Mouse (Mus musculus) liver, embryonic 12.5 days (tissue): ENCODE results near the gene Fam57b. TPM values are rescaled to one million over a fixed set of nuclear protein-coding genes. Genes with fewer than 3 reads are reported as not detected.

ENCODE experiments used
- ATAC-seq: fragments of 200-750 bp; cut with Nextera tagmentation; 2 replicates; pipeline ENCODE4 v1.8.0; 2017; ENCODE audit warnings: moderate number of reproducible peaks, mild to moderate bottlenecking, moderate library complexity
- H3K27ac ChIP-seq: fragments of 300-500 bp; sonication (generic); 2 replicates; pipeline ENCODE4 v1.5.1; 2016; ENCODE audit warnings: mild to moderate bottlenecking
- H3K27me3 ChIP-seq: fragments of 300-500 bp; sonication (generic); replicated peaks from 2 replicates; pipeline ENCODE4 v1.6.1; 2016; ENCODE audit warnings: mild to moderate bottlenecking, moderate library complexity
- H3K36me3 ChIP-seq: fragments of 300-500 bp; sonication (generic); 2 replicates; pipeline ENCODE4 v1.6.1; 2016; ENCODE audit warnings: mild to moderate bottlenecking, moderate library complexity
- H3K4me1 ChIP-seq: fragments of 300-500 bp; sonication (generic); 2 replicates; pipeline ENCODE4 v1.6.1; 2016
- H3K4me2 ChIP-seq: fragments of 300-500 bp; sonication (generic); 2 replicates; pipeline ENCODE4 v1.6.1; 2016; ENCODE audit warnings: mild to moderate bottlenecking, moderate library complexity
- H3K4me3 ChIP-seq: fragments of 300-500 bp; sonication (generic); 2 replicates; pipeline ENCODE4 v1.5.1; 2016; ENCODE audit warnings: mild to moderate bottlenecking, moderate library complexity
- H3K9ac ChIP-seq: fragments of 300-500 bp; sonication (generic); 2 replicates; pipeline ENCODE4 v1.6.1; 2016; ENCODE audit warnings: mild to moderate bottlenecking, moderate library complexity
- H3K9me3 ChIP-seq: fragments of 300-500 bp; sonication (generic); replicated peaks from 2 replicates; pipeline ENCODE4 v1.6.1; 2016; ENCODE audit warnings: mild to moderate bottlenecking, moderate library complexity
- WGBS: fragments of 180-500 bp; shearing (Covaris S2); methylation state at CpG from one replicate; pipeline ENCODE4 v1.1.7; 2016; ENCODE audit not compliant: insufficient replicate concordance; 5-methylcytosine and 5-hydroxymethylcytosine counted together
- polyA plus RNA-seq: library from polyadenylated mRNA; unstranded; fragments of >200 nt; fragmentation: Nextera tagmentation; extraction: Ambion mirVana; gene quantifications from 2 replicates; pipeline ENCODE4 v1.2.1, GENCODE M21; 2016

Fam57b gene
- polyA plus RNA-seq, 1 experiment from 2014 or later, result not detected

GRCm38 (mm10) chr7:126821835-126822511, 24.5 kb downstream of the Fam57b start:
- no peak overlapping the region for H3K4me2 ChIP-seq
- no peak overlapping the region for H3K27ac ChIP-seq
- ATAC-seq, result peak; percentile 35; the same call in 1 of the 2 replicates
- H3K9ac ChIP-seq, result no peak overlapping the region
- H3K36me3 ChIP-seq, result no peaks in the 10 kb centered on the region
- no peak overlapping the region for H3K4me3 ChIP-seq
- no peaks in the 10 kb centered on the region for H3K9me3 ChIP-seq
- peaks cover 7% of the 10 kb centered on the region; the same call in 1 of the 2 replicates for H3K4me1 ChIP-seq
- peaks cover 58% of the 10 kb centered on the region for H3K27me3 ChIP-seq
- WGBS, result 19% methylated on average over 7 of the region's 7 CpGs

GRCm38 (mm10) chr7:126822741-126823140, 25.3 kb downstream of the Fam57b start:
- Histone ChIP-seq H3K36me3 (no peaks in the 10 kb centered on the region), H3K9me3 (no peaks in the 10 kb centered on the region), H3K4me3 (no peak overlapping the region), H3K4me2 (no peak overlapping the region), H3K4me1 (peaks cover 7% of the 10 kb centered on the region; the same call in 1 of the 2 replicates), H3K27me3 (peaks cover 61% of the 10 kb centered on the region), H3K27ac (no peak overlapping the region), H3K9ac (no peak overlapping the region)
- WGBS, result 23% methylated on average over 9 of the region's 9 CpGs
- no peak for ATAC-seq

DNA sequence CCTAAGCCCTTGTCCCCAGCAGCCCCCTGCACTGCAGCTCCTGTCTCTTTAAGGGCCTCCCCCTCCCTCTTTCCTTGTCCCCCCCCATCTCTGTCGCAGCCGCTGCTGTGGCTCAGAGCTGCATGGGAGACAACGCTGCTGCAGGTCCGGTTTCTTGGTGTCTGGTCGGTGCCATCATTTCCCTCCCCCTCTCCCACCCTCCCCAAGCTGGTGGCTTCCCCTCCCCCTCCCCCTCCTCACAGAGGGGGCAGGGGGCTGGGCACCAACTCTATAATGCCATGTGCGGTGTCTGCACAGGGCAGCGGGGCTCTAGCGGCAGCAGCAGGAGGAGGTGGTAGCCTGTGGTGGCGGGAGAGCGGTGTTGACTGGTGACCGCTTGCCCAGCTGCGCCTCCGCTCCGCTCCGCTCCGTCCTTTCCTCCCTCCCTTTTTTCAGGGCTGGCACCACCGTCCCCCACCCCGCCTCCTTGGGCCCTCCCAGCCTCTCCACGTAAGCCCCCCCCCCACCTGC, 25.8 kb downstream of the Fam57b start:
- ATAC-seq, result 0 out of 2 replicates have a peak, but pooled peaks have one; percentile 14
- H3K27me3 ChIP-seq, result peaks cover 61% of the 10 kb centered on the region
- H3K9me3 ChIP-seq, result no peaks in the 10 kb centered on the region
- WGBS, result 2% methylated on average over 18 of the region's 19 CpGs
- H3K4me2 ChIP-seq, result peak overlapping the region; percentile 43
- H3K9ac ChIP-seq, result no peak overlapping the region
- H3K27ac ChIP-seq, result no peak overlapping the region
- H3K4me3 ChIP-seq, result no peak overlapping the region
- peaks cover 7% of the 10 kb centered on the region; the same call in 1 of the 2 replicates for H3K4me1 ChIP-seq
- H3K36me3 ChIP-seq, result no peaks in the 10 kb centered on the region

GRCm38 (mm10) chr7:126823940-126824339, 26.5 kb downstream of the Fam57b start:
- H3K9ac ChIP-seq, result no peak overlapping the region
- peaks cover 7% of the 10 kb centered on the region; the same call in 1 of the 2 replicates for H3K4me1 ChIP-seq
- H3K4me3 ChIP-seq, result no peak overlapping the region
- no peak overlapping the region for H3K4me2 ChIP-seq
- no peak for ATAC-seq
- H3K27ac ChIP-seq, result no peak overlapping the region
- peaks cover 68% of the 10 kb centered on the region for H3K27me3 ChIP-seq
- no peaks in the 10 kb centered on the region for H3K9me3 ChIP-seq
- no peaks in the 10 kb centered on the region for H3K36me3 ChIP-seq
- WGBS, result 18% methylated on average over 10 of the region's 10 CpGs

- Histone ChIP-seq H3K27ac (no peak overlapping the region), H3K4me3 (no peak overlapping the region), H3K9ac (no peak overlapping the region), H3K9me3 (no peaks in the 10 kb centered on the region), H3K4me2 (no peak overlapping the region), H3K4me1 (peaks cover 7% of the 10 kb centered on the region; the same call in 1 of the 2 replicates), H3K27me3 (peaks cover 83% of the 10 kb centered on the region), H3K36me3 (no peaks in the 10 kb centered on the region)
- WGBS, result 20% methylated on average over 8 of the region's 8 CpGs
- no peak for ATAC-seq
These were observed 27.9 kb downstream of the Fam57b start for GRCm38 (mm10) chr7:126825403-126825802.

DNA sequence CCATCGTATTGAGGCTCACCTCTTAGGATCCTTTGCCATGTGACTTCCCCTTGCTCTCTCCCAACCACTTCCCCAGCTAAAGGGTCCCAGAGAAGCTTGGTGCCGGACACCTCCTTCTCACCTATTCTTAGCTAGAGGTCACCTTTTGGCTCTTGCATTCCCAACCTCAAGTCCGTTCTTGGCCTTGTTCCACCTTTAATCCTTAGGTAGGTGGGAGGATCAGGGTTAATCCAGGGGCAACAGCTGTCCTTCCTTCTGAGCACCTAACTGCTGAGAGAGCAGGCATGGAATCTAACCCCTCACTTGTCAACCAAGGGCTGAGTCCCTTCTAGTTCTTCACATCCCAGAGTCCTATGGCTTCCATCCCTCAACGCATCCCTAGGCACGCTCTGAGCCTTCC, 28.5 kb downstream of the Fam57b start:
- Histone ChIP-seq H3K27me3 (peaks cover 85% of the 10 kb centered on the region), H3K4me2 (no peak overlapping the region), H3K9ac (no peak overlapping the region), H3K4me1 (peaks cover 7% of the 10 kb centered on the region; the same call in 1 of the 2 replicates), H3K4me3 (no peak overlapping the region), H3K36me3 (no peaks in the 10 kb centered on the region), H3K9me3 (no peaks in the 10 kb centered on the region), H3K27ac (no peak overlapping the region)
- ATAC-seq, result no peak
- WGBS, result 44% methylated on average over 5 of the region's 5 CpGs

GRCm38 (mm10) chr7:126831539-126831938, 34.1 kb downstream of the Fam57b start, which contains the start of gene 4930451I11Rik:
Gene 4930451I11Rik, minus strand, starts transcription at chr7:126831639.
- H3K4me2 ChIP-seq, result peak within 1 kb of the TSS; percentile 65
- H3K36me3 ChIP-seq, result no peaks in the 10 kb centered on the region
- no peaks in the 10 kb centered on the region for H3K9me3 ChIP-seq
- ATAC-seq, result no peak
- H3K27me3 ChIP-seq, result peaks cover 47% of the 10 kb centered on the region
- peaks cover 6% of the 10 kb centered on the region for H3K4me1 ChIP-seq
- no peak within 1 kb of the TSS for H3K27ac ChIP-seq
- peak within 1 kb of the TSS; percentile 41 for H3K4me3 ChIP-seq
- H3K9ac ChIP-seq, result 0 out of 2 replicates have a peak within 1 kb of the TSS, but pooled peaks have one; percentile 17
- 47% methylated on average over 5 of the region's 5 CpGs for WGBS

GRCm38 (mm10) chr7:126832036-126832598, 34.6 kb downstream of the Fam57b start:
- Histone ChIP-seq H3K27ac (no peak overlapping the region), H3K27me3 (peaks cover 43% of the 10 kb centered on the region), H3K4me3 (peak overlapping the region; percentile 41), H3K9me3 (no peaks in the 10 kb centered on the region), H3K4me2 (peak overlapping the region; percentile 65), H3K4me1 (peaks cover 6% of the 10 kb centered on the region), H3K36me3 (no peaks in the 10 kb centered on the region), H3K9ac (0 out of 2 replicates have a peak overlapping the region, but pooled peaks have one; percentile 17)
- peak; percentile 76 for ATAC-seq
- 1% methylated on average over 21 of the region's 21 CpGs for WGBS

- Histone ChIP-seq H3K4me2 (no peak overlapping the region), H3K36me3 (no peaks in the 10 kb centered on the region), H3K4me1 (peaks cover 6% of the 10 kb centered on the region), H3K4me3 (no peak overlapping the region), H3K27ac (no peak overlapping the region), H3K9ac (no peak overlapping the region), H3K9me3 (no peaks in the 10 kb centered on the region), H3K27me3 (peaks cover 35% of the 10 kb centered on the region)
- WGBS, result 71% methylated on average over 1 of the region's 1 CpGs
- no peak for ATAC-seq
These were observed 35.8 kb downstream of the Fam57b start for GRCm38 (mm10) chr7:126833294-126833693.

DNA sequence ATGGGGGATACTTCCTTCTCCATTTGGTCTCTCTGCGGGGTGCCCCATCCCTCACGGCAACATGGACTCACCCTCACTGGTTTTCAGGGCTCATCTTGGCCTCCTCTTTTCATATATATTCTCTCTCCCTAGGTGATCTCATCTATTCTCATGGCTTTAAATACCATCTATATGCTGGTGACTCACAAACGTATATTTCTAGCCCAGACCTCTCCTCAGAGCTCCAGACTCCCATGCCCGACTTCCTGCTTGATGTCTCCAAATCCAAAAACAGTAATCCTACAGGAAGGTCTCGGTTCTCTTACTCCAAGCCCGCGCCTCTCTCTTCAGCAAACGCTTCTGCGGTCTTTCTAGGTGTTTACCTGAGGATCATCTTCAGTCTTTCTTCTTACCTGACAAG, 45.8 kb downstream of the Fam57b start:
- Histone ChIP-seq H3K4me3 (no peak overlapping the region), H3K4me2 (no peak overlapping the region), H3K27me3 (peaks cover 50% of the 10 kb centered on the region), H3K36me3 (no peaks in the 10 kb centered on the region), H3K27ac (no peak overlapping the region), H3K4me1 (peaks cover 11% of the 10 kb centered on the region; the same call in 1 of the 2 replicates), H3K9ac (no peak overlapping the region), H3K9me3 (no peaks in the 10 kb centered on the region)
- ATAC-seq, result no peak
- 57% methylated on average over 9 of the region's 9 CpGs for WGBS

GRCm38 (mm10) chr7:126845516-126845915, 48.0 kb downstream of the Fam57b start:
- ATAC-seq, result no peak
- Histone ChIP-seq H3K9ac (no peak overlapping the region), H3K4me1 (peaks cover 14% of the 10 kb centered on the region; the same call in 1 of the 2 replicates), H3K27me3 (peaks cover 72% of the 10 kb centered on the region), H3K4me3 (no peak overlapping the region), H3K9me3 (no peaks in the 10 kb centered on the region), H3K27ac (no peak overlapping the region), H3K36me3 (no peaks in the 10 kb centered on the region), H3K4me2 (no peak overlapping the region)
- WGBS, result 81% methylated on average over 2 of the region's 2 CpGs

- H3K36me3 ChIP-seq, result peaks cover 6% of the 10 kb centered on the region
- peaks cover 79% of the 10 kb centered on the region for H3K27me3 ChIP-seq
- H3K4me3 ChIP-seq, result peak within 1 kb of the TSS; percentile 49
- no peak within 1 kb of the TSS for H3K27ac ChIP-seq
- WGBS, result 32% methylated on average over 4 of the region's 4 CpGs
- ATAC-seq, result no peak
- no peaks in the 10 kb centered on the region for H3K9me3 ChIP-seq
- H3K4me1 ChIP-seq, result peaks cover 14% of the 10 kb centered on the region; the same call in 1 of the 2 replicates
- peak within 1 kb of the TSS; percentile 38 for H3K9ac ChIP-seq
- peak within 1 kb of the TSS; percentile 75 for H3K4me2 ChIP-seq
These were observed 49.6 kb downstream of the Fam57b start, which contains the start of gene Doc2a for GRCm38 (mm10) chr7:126847116-126847420. Gene Doc2a, plus strand, starts transcription at chr7:126847416.
